Mouse (Mus musculus) C2C12 (cell line): ENCODE measurements around the gene Trim67. TPM values are rescaled to one million over a fixed set of nuclear protein-coding genes. Genes with fewer than 3 reads are reported as not detected.

Experiments
- H3K27me3 ChIP-seq: one replicate; pipeline ENCODE4 v1.6.1; 2011; ENCODE audit not compliant: control insufficient read depth, insufficient read depth, insufficient read length
- H3K36me3 ChIP-seq: one replicate; pipeline ENCODE4 v1.6.1; 2011; ENCODE audit not compliant: control insufficient read depth, insufficient read depth
- H3K4me3 ChIP-seq: one replicate; pipeline ENCODE4 v1.5.1; 2011; ENCODE audit warnings: mild to moderate bottlenecking, control low read depth; ENCODE audit not compliant: poor library complexity, insufficient read depth, severe bottlenecking
- H3K79me2 ChIP-seq: one replicate; pipeline ENCODE4 v1.6.1; 2011; ENCODE audit not compliant: control insufficient read depth, insufficient read depth
- H3K79me3 ChIP-seq: one replicate; pipeline ENCODE4 v1.6.1; 2011; ENCODE audit warnings: low read depth, control low read depth
- H3ac ChIP-seq: one replicate; pipeline ENCODE3; 2011; ENCODE audit warnings: low read depth; ENCODE audit not compliant: control insufficient read depth, insufficient read length
- CEBPB ChIP-seq: IDR thresholded peaks from one replicate; pipeline ENCODE4 v1.6.1; 2011; ENCODE audit warnings: low read depth, mild to moderate bottlenecking, control low read depth, moderate library complexity
- CTCF ChIP-seq: IDR thresholded peaks from one replicate; pipeline ENCODE4 v1.5.1; 2011; ENCODE audit not compliant: control insufficient read depth, insufficient read depth, insufficient read length
- FOSL1 ChIP-seq: IDR thresholded peaks from one replicate; pipeline ENCODE4 v1.8.0; 2011; ENCODE audit warnings: mild to moderate bottlenecking, low read length; ENCODE audit not compliant: poor library complexity, insufficient read depth, severe bottlenecking
- MAX ChIP-seq: IDR thresholded peaks from one replicate; pipeline ENCODE4 v1.6.1; 2011; ENCODE audit warnings: mild to moderate bottlenecking, control low read depth
- MYOD1 ChIP-seq: IDR thresholded peaks from one replicate; pipeline ENCODE4 v1.6.1; 2011; ENCODE audit warnings: low read depth; ENCODE audit not compliant: control insufficient read depth, insufficient read length
- MYOG ChIP-seq: IDR thresholded peaks from one replicate; pipeline ENCODE4 v1.6.1; 2011; ENCODE audit not compliant: control insufficient read depth, insufficient read length; ENCODE audit errors: extremely low read depth
- USF1 ChIP-seq: IDR thresholded peaks from one replicate; pipeline ENCODE4 v1.6.1; 2011; ENCODE audit warnings: low read depth, mild to moderate bottlenecking, control low read depth, moderate library complexity
- polyA plus RNA-seq: library from polyadenylated mRNA; unstranded; fragments of >200 nt; fragmentation: generic; extraction: Trizol; gene quantifications from one replicate; pipeline ENCODE4 v1.2.1, GENCODE M21; 2012; ENCODE audit warnings: missing spikeins

Gene Trim67
- polyA plus RNA-seq, 1 experiment: not detected

DNA sequence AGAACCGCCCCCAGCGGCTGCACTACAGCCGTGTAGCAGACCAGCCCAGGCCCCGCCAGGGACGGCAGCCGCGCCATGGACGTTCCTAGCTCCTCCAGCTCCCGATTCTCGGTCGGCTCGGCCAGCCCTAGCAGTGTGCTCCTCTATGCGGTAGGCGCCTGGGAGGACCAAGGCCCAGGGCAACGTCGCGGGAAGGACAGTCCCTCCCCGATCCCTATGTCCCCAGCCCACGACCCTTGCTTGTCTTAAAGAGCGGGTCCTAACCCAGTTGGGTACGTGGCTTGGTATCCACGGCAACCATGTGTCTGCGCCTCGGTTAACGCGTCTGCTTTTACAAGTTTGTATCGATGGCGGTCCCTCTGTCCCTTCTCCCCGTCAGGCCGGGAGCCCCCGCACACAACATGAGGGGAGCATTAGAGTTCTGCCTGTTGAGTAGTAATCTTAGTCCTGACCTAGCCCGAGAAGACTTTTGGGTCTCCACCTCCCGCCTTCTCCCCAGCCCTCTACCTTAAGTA is 70.3 kb downstream of the Trim67 start:
- no peaks in the 10 kb centered on the region for H3K27me3 ChIP-seq
- peaks cover 59% of the 10 kb centered on the region for H3K79me3 ChIP-seq
- TF ChIP-seq MYOG: no peak
- no peak for TF ChIP-seq CTCF
- no peak for TF ChIP-seq USF1
- TF ChIP-seq MAX: peak; percentile 3
- TF ChIP-seq CEBPB: no peak
- no peak for TF ChIP-seq MYOD1
- H3ac ChIP-seq: peak overlapping the region; percentile 76
- H3K4me3 ChIP-seq: peak overlapping the region; percentile 72
- peaks cover 99% of the 10 kb centered on the region for H3K79me2 ChIP-seq
- peaks cover 25% of the 10 kb centered on the region for H3K36me3 ChIP-seq

DNA sequence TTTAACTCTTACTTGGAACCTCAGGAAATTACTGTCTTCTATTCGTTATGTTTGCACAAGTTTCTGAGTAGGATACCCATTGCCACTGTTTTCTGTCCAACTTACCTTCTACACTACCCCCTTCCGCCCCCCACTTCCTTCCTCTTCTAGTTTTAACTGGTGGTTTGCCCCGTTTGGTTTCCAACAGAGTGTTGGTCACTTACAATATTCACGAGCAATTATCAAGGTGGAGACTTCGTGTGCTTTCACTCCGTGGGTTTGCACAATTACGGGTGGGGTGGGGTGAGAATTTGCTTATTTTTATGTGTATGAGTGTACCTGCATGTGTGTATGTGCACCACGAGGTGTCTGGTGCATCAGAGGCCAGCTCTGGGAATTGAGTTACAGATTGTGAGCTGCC is 70.8 kb downstream of the Trim67 start:
- H3K27me3 ChIP-seq: no peaks in the 10 kb centered on the region
- peaks cover 20% of the 10 kb centered on the region for H3K36me3 ChIP-seq
- no peak for TF ChIP-seq MYOG
- no peak for TF ChIP-seq FOSL1
- TF ChIP-seq CEBPB: no peak
- TF ChIP-seq CTCF: no peak
- no peak for TF ChIP-seq USF1
- TF ChIP-seq MAX: no peak
- no peak for TF ChIP-seq MYOD1
- peak overlapping the region; percentile 72 for H3K4me3 ChIP-seq
- H3K79me2 ChIP-seq: peaks cover 99% of the 10 kb centered on the region
- peaks cover 58% of the 10 kb centered on the region for H3K79me3 ChIP-seq
- peak overlapping the region; percentile 22 for H3ac ChIP-seq

DNA sequence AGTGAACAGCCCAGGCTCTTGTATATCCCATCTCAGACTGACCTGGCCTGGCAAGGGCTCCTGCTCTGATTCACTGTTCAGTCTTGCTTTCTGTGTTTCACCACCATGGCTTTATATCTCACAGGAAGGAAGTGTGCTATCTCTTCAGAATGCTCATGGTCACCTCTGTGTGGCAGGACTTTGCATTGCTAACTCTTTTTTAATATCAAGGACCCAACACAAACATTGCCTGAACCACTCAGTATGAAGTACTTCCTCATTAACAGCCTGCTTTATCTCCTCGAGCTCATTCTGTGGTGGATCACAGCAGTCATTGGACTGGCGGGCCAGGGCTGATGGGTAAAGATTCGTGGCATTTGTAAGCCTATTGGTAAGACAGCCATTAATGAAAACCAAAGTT is 73.8 kb downstream of the Trim67 start:
- H3K36me3 ChIP-seq: peaks cover 10% of the 10 kb centered on the region
- H3K79me2 ChIP-seq: peaks cover 98% of the 10 kb centered on the region
- no peak for TF ChIP-seq MYOD1
- TF ChIP-seq CTCF: no peak
- TF ChIP-seq CEBPB: no peak
- no peak for TF ChIP-seq USF1
- no peak for TF ChIP-seq FOSL1
- TF ChIP-seq MYOG: no peak
- TF ChIP-seq MAX: no peak
- no peaks in the 10 kb centered on the region for H3K27me3 ChIP-seq
- no peak overlapping the region for H3K4me3 ChIP-seq
- no peak overlapping the region for H3ac ChIP-seq
- peaks cover 41% of the 10 kb centered on the region for H3K79me3 ChIP-seq

DNA sequence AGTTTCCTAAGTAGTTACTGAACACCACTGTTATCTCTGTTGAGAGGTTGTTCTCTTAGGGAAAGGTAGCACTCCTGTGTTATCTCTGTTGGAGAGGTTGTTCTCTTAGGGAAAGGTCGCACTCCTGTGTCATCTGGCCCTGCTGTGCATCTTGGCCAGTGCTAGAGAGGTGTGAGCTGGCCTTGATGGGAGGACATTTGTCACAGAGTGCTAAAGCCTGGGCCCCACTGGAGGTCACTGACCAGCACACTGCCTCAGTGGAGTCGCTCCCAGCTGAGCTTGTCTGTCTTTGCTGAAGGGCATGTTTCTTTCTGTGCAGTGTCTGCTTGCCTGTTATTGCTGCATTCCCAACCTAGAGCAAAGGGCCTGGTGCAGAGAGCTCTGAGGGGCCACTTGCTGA is 74.2 kb downstream of the Trim67 start:
- Histone ChIP-seq H3ac (no peak overlapping the region), H3K36me3 (peaks cover 11% of the 10 kb centered on the region), H3K4me3 (no peak overlapping the region), H3K79me3 (peaks cover 38% of the 10 kb centered on the region), H3K27me3 (no peaks in the 10 kb centered on the region), H3K79me2 (peaks cover 96% of the 10 kb centered on the region)
- TF ChIP-seq FOSL1 (no peak), CEBPB (no peak), MAX (no peak), CTCF (no peak), MYOD1 (no peak), MYOG (no peak), USF1 (no peak)

DNA sequence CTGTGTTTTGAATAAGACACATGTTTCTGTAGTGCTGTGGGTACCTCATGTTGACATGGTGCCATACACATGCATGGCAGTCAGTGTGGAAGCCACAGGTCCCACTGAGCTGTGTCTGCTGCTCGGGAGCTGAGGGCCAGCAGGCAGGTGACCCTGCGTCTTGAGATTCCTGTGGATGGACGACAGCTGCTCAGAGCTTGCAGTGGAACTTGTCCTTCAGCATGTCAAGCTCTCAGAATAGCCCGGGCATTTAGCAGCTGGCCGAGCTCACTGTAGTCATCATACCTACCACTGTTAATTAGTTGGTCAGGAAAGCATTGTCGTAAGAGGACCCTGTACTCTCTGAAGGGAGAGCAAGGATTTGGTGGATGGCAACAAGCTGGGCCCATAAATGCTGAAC is 76.8 kb downstream of the Trim67 start:
- H3K4me3 ChIP-seq: no peak overlapping the region
- no peaks in the 10 kb centered on the region for H3K27me3 ChIP-seq
- H3K79me3 ChIP-seq: peaks cover 18% of the 10 kb centered on the region
- TF ChIP-seq CTCF: no peak
- TF ChIP-seq MYOD1: no peak
- no peak for TF ChIP-seq MAX
- no peak for TF ChIP-seq FOSL1
- TF ChIP-seq USF1: no peak
- TF ChIP-seq CEBPB: no peak
- TF ChIP-seq MYOG: no peak
- no peak overlapping the region for H3ac ChIP-seq
- peaks cover 27% of the 10 kb centered on the region for H3K36me3 ChIP-seq
- peaks cover 71% of the 10 kb centered on the region for H3K79me2 ChIP-seq

DNA sequence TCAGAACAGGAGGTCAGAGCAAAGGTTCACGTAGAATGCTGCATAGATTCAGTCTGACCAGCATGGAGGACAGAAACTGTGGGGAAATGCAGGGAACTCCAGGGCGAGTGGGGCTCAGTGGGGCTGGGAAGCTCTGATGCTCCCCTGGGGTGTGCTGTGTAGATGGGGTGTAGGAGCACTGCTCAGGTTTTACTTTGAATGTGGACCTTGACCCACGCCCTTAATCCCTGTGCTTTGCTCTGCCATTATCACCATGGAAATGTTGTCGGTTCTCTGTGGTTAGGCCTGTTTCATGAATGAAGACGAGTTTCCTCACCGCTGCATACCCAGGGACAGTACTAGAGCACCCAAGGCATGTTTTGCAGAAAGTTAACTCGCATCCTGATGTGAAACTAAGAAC is 78.6 kb downstream of the Trim67 start:
- Histone ChIP-seq H3K27me3 (no peaks in the 10 kb centered on the region), H3K4me3 (no peak overlapping the region), H3K79me3 (peaks cover 12% of the 10 kb centered on the region), H3ac (no peak overlapping the region), H3K36me3 (peaks cover 36% of the 10 kb centered on the region), H3K79me2 (peaks cover 53% of the 10 kb centered on the region)
- TF ChIP-seq MYOD1 (no peak), MAX (no peak), MYOG (no peak), CTCF (no peak), USF1 (no peak), CEBPB (no peak), FOSL1 (no peak)
